Mouse (Mus musculus) E14TG2a.4 (cell line): ENCODE data around the gene Slc9a9.

ENCODE experiments used
- CTCF ChIP-seq: conservative IDR thresholded peaks from 2 replicates; pipeline ENCODE4 v1.5.1; 2014; ENCODE audit warnings: low read length
- POU5F1 ChIP-seq: IDR thresholded peaks from 2 replicates; pipeline ENCODE4 v1.6.1; 2014; ENCODE audit warnings: low read length, borderline replicate concordance

- TF ChIP-seq CTCF: no peak
- no peak for TF ChIP-seq POU5F1
Measured at GRCm38 (mm10) chr9:94788261-94788660, 118.6 kb downstream of the Slc9a9 start.
